Mouse (Mus musculus) spleen, adult 2 months (tissue): Measurements from ENCODE around the gene Armc12. TPM values are rescaled to one million over a fixed set of nuclear protein-coding genes. Genes with fewer than 3 reads are reported as not detected.

Experiments used
- DNase-seq, 2 experiments: peaks; one replicate each; pipeline versions ENCODE4 v3.0.0 to v3.0.0-alpha.2; 2012 to 2021; ENCODE audit warnings: low spot score in 2 of 2, low read depth in 1 of 2
- H3K27ac ChIP-seq: fragments of 200-500 bp; 2 replicates; pipeline ENCODE4 v1.5.1; 2012; ENCODE audit warnings: low read length, inconsistent platforms; ENCODE audit not compliant: insufficient read depth
- H3K27me3 ChIP-seq: fragments of 200-500 bp; 2 replicates; pipeline ENCODE4 v1.6.1; 2012; ENCODE audit warnings: mild to moderate bottlenecking, moderate library complexity, low read length, inconsistent platforms; ENCODE audit not compliant: control insufficient read depth, insufficient read depth
- H3K36me3 ChIP-seq: fragments of 200-500 bp; 2 replicates; pipeline ENCODE4 v1.6.1; 2012; ENCODE audit warnings: mild to moderate bottlenecking, low read length, inconsistent platforms; ENCODE audit not compliant: control insufficient read depth, insufficient read depth
- H3K4me1 ChIP-seq: fragments of 200-500 bp; 2 replicates; pipeline ENCODE4 v1.6.1; 2011; ENCODE audit warnings: inconsistent platforms; ENCODE audit not compliant: control insufficient read depth, insufficient read depth, insufficient read length
- H3K4me3 ChIP-seq: fragments of 200-500 bp; 2 replicates; pipeline ENCODE4 v1.5.1; 2011; ENCODE audit warnings: mild to moderate bottlenecking, inconsistent platforms; ENCODE audit not compliant: insufficient read depth, insufficient read length; ENCODE audit errors: extremely low read depth
- CTCF ChIP-seq: fragments of 200-500 bp; IDR thresholded peaks from 2 replicates; pipeline ENCODE4 v1.5.1; 2011; ENCODE audit warnings: mild to moderate bottlenecking, inconsistent platforms; ENCODE audit not compliant: insufficient read depth, insufficient read length, insufficient replicate concordance; ENCODE audit errors: extremely low read depth
- POLR2A ChIP-seq: fragments of 200-500 bp; IDR thresholded peaks from 2 replicates; pipeline ENCODE4 v1.6.1; 2011; ENCODE audit warnings: low read depth, low read length, inconsistent platforms
- WGBS: fragments of 180-500 bp; shearing (Covaris S2); methylation state at CpG from one replicate; pipeline ENCODE4 v1.1.7; 2018; 5-methylcytosine and 5-hydroxymethylcytosine counted together
- polyA plus RNA-seq: library from polyadenylated mRNA; depleted of rRNA; stranded (reverse); fragments of >200 nt; gene quantifications from 2 replicates; pipeline ENCODE4 v1.2.3, GENCODE M21; 2012

The Armc12 gene
- polyA plus RNA-seq, 1 experiment = 0.25 TPM

- no peaks in the 10 kb centered on the region for H3K36me3 ChIP-seq
- TF ChIP-seq CTCF = no peak
- H3K27me3 ChIP-seq = no peaks in the 10 kb centered on the region
- H3K4me3 ChIP-seq = no peak overlapping the region
- no peak for DNase-seq
- 74% methylated on average over 7 of the region's 7 CpGs for WGBS
- H3K27ac ChIP-seq = no peak overlapping the region
- H3K4me1 ChIP-seq = no peaks in the 10 kb centered on the region
These were observed 31.0 kb downstream of the Armc12 start for GRCm38 (mm10) chr17:28561613-28562012.

- TF ChIP-seq CTCF (no peak), POLR2A (no peak)
- Histone ChIP-seq H3K4me3 (no peak overlapping the region), H3K27ac (no peak overlapping the region), H3K27me3 (no peaks in the 10 kb centered on the region), H3K36me3 (no peaks in the 10 kb centered on the region), H3K4me1 (no peaks in the 10 kb centered on the region)
- no peak for DNase-seq
These were observed 34.6 kb downstream of the Armc12 start for GRCm38 (mm10) chr17:28565181-28565580.

GRCm38 (mm10) chr17:28567541-28567940, 36.9 kb downstream of the Armc12 start:
- Histone ChIP-seq H3K27me3 (no peaks in the 10 kb centered on the region; the same call in 1 of the 2 replicates), H3K36me3 (no peaks in the 10 kb centered on the region), H3K27ac (no peak overlapping the region), H3K4me1 (no peaks in the 10 kb centered on the region), H3K4me3 (no peak overlapping the region)
- WGBS = 61% methylated on average over 3 of the region's 3 CpGs
- DNase-seq = no peak
- TF ChIP-seq POLR2A (no peak), CTCF (no peak)

GRCm38 (mm10) chr17:28571868-28572267, 41.3 kb downstream of the Armc12 start:
- Histone ChIP-seq H3K36me3 (no peaks in the 10 kb centered on the region), H3K27me3 (peaks cover 2% of the 10 kb centered on the region; the same call in 1 of the 2 replicates), H3K4me3 (no peak overlapping the region), H3K27ac (no peak overlapping the region), H3K4me1 (no peaks in the 10 kb centered on the region; the same call in 1 of the 2 replicates)
- no peak for DNase-seq
- no peak for TF ChIP-seq POLR2A
- no peak for TF ChIP-seq CTCF
- WGBS = 82% methylated on average over 3 of the region's 3 CpGs

- WGBS = 77% methylated on average over 7 of the region's 7 CpGs
- H3K27ac ChIP-seq = no peak overlapping the region
- H3K36me3 ChIP-seq = no peaks in the 10 kb centered on the region
- H3K4me3 ChIP-seq = no peak overlapping the region
- peaks cover 2% of the 10 kb centered on the region; the same call in 1 of the 2 replicates for H3K27me3 ChIP-seq
- no peaks in the 10 kb centered on the region; the same call in 1 of the 2 replicates for H3K4me1 ChIP-seq
- DNase-seq = no peak
- TF ChIP-seq CTCF (no peak), POLR2A (no peak)
These were observed 41.9 kb downstream of the Armc12 start for GRCm38 (mm10) chr17:28572521-28572920.

- WGBS = 82% methylated on average over 6 of the region's 6 CpGs
- H3K36me3 ChIP-seq = no peaks in the 10 kb centered on the region
These were observed 42.3 kb downstream of the Armc12 start for GRCm38 (mm10) chr17:28572941-28573340.

GRCm38 (mm10) chr17:28575244-28576125, 44.9 kb downstream of the Armc12 start, which contains the start of gene Lhfpl5:
Gene Lhfpl5 (plus strand): TSS chr17:28575641.
- no peak within 1 kb of the TSS for H3K4me3 ChIP-seq
- no peaks in the 10 kb centered on the region for H3K36me3 ChIP-seq
- peaks cover 2% of the 10 kb centered on the region; the same call in 1 of the 2 replicates for H3K27me3 ChIP-seq
- WGBS = 13% methylated on average over 50 of the region's 50 CpGs
- peak in 1 of 2 experiments; percentile 10 for DNase-seq
- no peaks in the 10 kb centered on the region; the same call in 1 of the 2 replicates for H3K4me1 ChIP-seq
- TF ChIP-seq CTCF (no peak), POLR2A (no peak)
- no peak within 1 kb of the TSS for H3K27ac ChIP-seq

More at GRCm38 (mm10) chr17:28572941-28573340, 42.3 kb downstream of the Armc12 start:
- H3K4me3 ChIP-seq = no peak overlapping the region
- H3K4me1 ChIP-seq = no peaks in the 10 kb centered on the region; the same call in 1 of the 2 replicates
- no peak overlapping the region for H3K27ac ChIP-seq
- DNase-seq = no peak
- TF ChIP-seq CTCF = no peak
- H3K27me3 ChIP-seq = peaks cover 2% of the 10 kb centered on the region; the same call in 1 of the 2 replicates
